Mouse (Mus musculus) erythroblast, embryonic 14.5 days (primary cell): ENCODE measurements around the gene Wee2.

Experiments used
- GATA1 ChIP-seq: IDR thresholded peaks from 2 replicates; pipeline ENCODE4 v1.6.1; 2012; ENCODE audit warnings: low read length, inconsistent platforms, mixed read lengths
- TAL1 ChIP-seq: IDR thresholded peaks from 3 replicates; pipeline ENCODE4 v1.6.1; 2012; ENCODE audit warnings: low read length, inconsistent platforms, mixed read lengths

DNA sequence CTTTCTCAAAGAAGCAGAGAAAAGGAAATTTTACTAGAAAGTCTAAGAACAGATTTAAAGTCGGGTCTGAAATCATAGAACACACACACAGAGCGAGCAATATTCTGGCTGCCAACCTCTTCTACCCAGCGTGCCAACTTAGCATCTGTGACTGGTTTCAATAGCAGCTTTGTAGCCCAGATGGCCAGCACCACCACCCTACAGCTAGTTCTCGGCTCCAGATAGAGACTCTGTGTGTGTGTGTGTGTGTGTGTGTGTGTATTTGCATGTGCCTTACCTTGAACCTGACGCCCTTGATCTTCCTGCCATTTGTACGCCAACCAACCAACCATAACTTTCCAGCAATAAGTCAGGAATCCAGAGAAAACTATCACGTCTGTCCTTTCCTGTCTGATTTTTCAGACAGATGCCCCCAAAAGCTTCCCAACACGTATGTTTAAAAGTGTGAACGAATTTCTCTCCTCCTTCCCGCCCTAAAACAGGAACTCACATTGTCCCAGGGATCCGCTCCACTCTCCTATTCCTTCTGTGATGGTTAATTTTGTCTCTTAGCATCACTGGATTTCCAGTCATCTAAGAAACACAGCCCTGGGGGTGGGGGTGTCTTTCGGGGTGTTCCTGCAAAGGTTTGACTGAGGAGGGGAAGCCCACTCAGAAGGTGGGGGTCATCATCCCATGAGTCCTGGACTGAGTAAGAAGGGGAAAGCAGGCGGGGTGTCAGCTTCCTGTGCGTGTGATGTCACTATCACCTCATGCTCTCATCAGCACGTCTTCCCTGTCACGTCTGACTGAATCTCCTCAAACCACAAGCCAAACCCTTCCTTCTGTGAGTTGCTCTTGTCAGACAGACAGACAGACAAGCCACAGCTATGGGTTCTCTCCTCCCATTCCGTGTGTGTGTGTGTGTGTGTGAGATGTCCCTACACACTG is 6.3 kb upstream of the Wee2 start:
- TF ChIP-seq TAL1, result no peak
- no peak for TF ChIP-seq GATA1
